Mouse (Mus musculus) spleen, postnatal 10 days (tissue): ENCODE results near the gene Raly.

Experiments
- DNase-seq, 2 experiments: peaks; one replicate each; pipeline ENCODE4 v3.0.0; 2021 to 2022; ENCODE audit warnings: low spot score in 2 of 2

Raly gene

GRCm38 (mm10) chr2:154782856-154783650 lies 7.8 kb upstream of the Raly start:
- DNase-seq = no peak

- no peak for DNase-seq
Observed at GRCm38 (mm10) chr2:154785284-154785683, 5.6 kb upstream of the Raly start.

- peak; percentile 31 to 78 for DNase-seq
Observed at GRCm38 (mm10) chr2:154786187-154786586, 4.7 kb upstream of the Raly start.

GRCm38 (mm10) chr2:154786776-154787175 lies 4.1 kb upstream of the Raly start:
- peak; percentile 29 to 46 for DNase-seq

- DNase-seq = no peak
Observed at GRCm38 (mm10) chr2:154789381-154789780, 1.5 kb upstream of the Raly start.

GRCm38 (mm10) chr2:154789977-154790655 lies 780 bp upstream of the Raly start:
- peak; percentile 25 to 30 for DNase-seq

GRCm38 (mm10) chr2:154791661-154792642 lies 1.1 kb downstream of the Raly start:
- DNase-seq = peak; percentile 73 to 83

GRCm38 (mm10) chr2:154803372-154803771 lies 12.5 kb downstream of the Raly start:
- no peak for DNase-seq

GRCm38 (mm10) chr2:154803845-154804244 lies 12.9 kb downstream of the Raly start:
- no peak for DNase-seq

GRCm38 (mm10) chr2:154807689-154808088 lies 16.8 kb downstream of the Raly start:
- DNase-seq = no peak

GRCm38 (mm10) chr2:154809107-154809762 lies 18.3 kb downstream of the Raly start:
- no peak for DNase-seq

- DNase-seq = no peak
Observed at GRCm38 (mm10) chr2:154810821-154811220, 19.9 kb downstream of the Raly start.

- no peak for DNase-seq
Observed at GRCm38 (mm10) chr2:154813426-154813825, 22.5 kb downstream of the Raly start.

- DNase-seq = no peak
Observed at GRCm38 (mm10) chr2:154817089-154817488, 26.2 kb downstream of the Raly start.

- peak in 1 of 2 experiments; percentile 54 for DNase-seq
Observed at GRCm38 (mm10) chr2:154817788-154818187, 26.9 kb downstream of the Raly start.

- no peak for DNase-seq
Observed at GRCm38 (mm10) chr2:154818599-154818998, 27.7 kb downstream of the Raly start.

GRCm38 (mm10) chr2:154820346-154820745 lies 29.4 kb downstream of the Raly start:
- DNase-seq = no peak

- DNase-seq = no peak
Observed at GRCm38 (mm10) chr2:154826054-154826538, 35.2 kb downstream of the Raly start.

GRCm38 (mm10) chr2:154827521-154827920 lies 36.6 kb downstream of the Raly start:
- DNase-seq = no peak

GRCm38 (mm10) chr2:154832471-154832870 lies 41.6 kb downstream of the Raly start:
- no peak for DNase-seq
